Mouse (Mus musculus) intestine, embryonic 15.5 days (tissue): ENCODE results near the gene Elob. TPM values are rescaled to one million over a fixed set of nuclear protein-coding genes. Genes with fewer than 3 reads are reported as not detected.

Experiments
- polyA plus RNA-seq: library from polyadenylated mRNA; unstranded; fragments of >200 nt; fragmentation: Nextera tagmentation; extraction: Ambion mirVana; gene quantifications from 2 replicates; pipeline ENCODE4 v1.2.1, GENCODE M21; 2015

Elob gene
- polyA plus RNA-seq, 1 experiment from 2014 or later, result 939 TPM

Other genes with a start within 250 kb of the Elob start
- gene Zfp13, start 229.6 kb downstream of the Elob start, polyA plus RNA-seq, result 10.4 and 10.5 TPM in 2 replicates
- gene Zscan10, start 228.3 kb downstream of the Elob start, polyA plus RNA-seq, result 0.14 TPM in 1 of 2 replicates, not detected in the other
- 0.69 and 0.79 TPM in 2 replicates for gene Mmp25, start 183.9 kb downstream of the Elob start, polyA plus RNA-seq
- gene Bicdl2, start 168.6 kb downstream of the Elob start, polyA plus RNA-seq, result 4.2 TPM in 2 replicates
- 68.9 and 69.9 TPM in 2 replicates for gene Hcfc1r1, start 155.5 kb downstream of the Elob start, polyA plus RNA-seq
- gene Thoc6, start 155.3 kb downstream of the Elob start, polyA plus RNA-seq, result 43.0 and 43.2 TPM in 2 replicates
- gene Tnfrsf12a, start 151.7 kb downstream of the Elob start, polyA plus RNA-seq, result 24.2 and 24.8 TPM in 2 replicates
- 42.8 and 46.2 TPM in 2 replicates for gene Cldn6, start 149.9 kb downstream of the Elob start, polyA plus RNA-seq
- gene Cldn9, start 145.1 kb downstream of the Elob start, polyA plus RNA-seq, result 1.3 and 2.0 TPM in 2 replicates
- 0.14 TPM in 1 of 2 replicates, not detected in the other for gene 1520401A03Rik, start 106.4 kb downstream of the Elob start, polyA plus RNA-seq
- gene Pkmyt1, start 102.8 kb downstream of the Elob start, polyA plus RNA-seq, result 42.3 and 46.0 TPM in 2 replicates
- gene Paqr4, start 88.3 kb downstream of the Elob start, polyA plus RNA-seq, result 21.8 and 22.7 TPM in 2 replicates
- 0.33 and 0.49 TPM in 2 replicates for gene Kremen2, start 83.3 kb downstream of the Elob start, polyA plus RNA-seq
- gene Flywch1, start 57.5 kb downstream of the Elob start, polyA plus RNA-seq, result 48.3 and 49.4 TPM in 2 replicates
- 14.7 TPM in 2 replicates for gene Flywch2, start 43.1 kb downstream of the Elob start, polyA plus RNA-seq
- gene Srrm2, start 38.6 kb downstream of the Elob start, polyA plus RNA-seq, result 408 and 435 TPM in 2 replicates
- 0.14 and 0.20 TPM in 2 replicates for gene Prss33, start 6.9 kb upstream of the Elob start, polyA plus RNA-seq
- 5.1 and 9.9 TPM in 2 replicates for gene Prss32, start 14.7 kb upstream of the Elob start, polyA plus RNA-seq
- gene Prss41, start 15.0 kb upstream of the Elob start, polyA plus RNA-seq, result 2.1 and 3.3 TPM in 2 replicates
- not detected in 2 replicates for gene Prss21, start 38.9 kb upstream of the Elob start, polyA plus RNA-seq
- not detected in 2 replicates for gene Dcpp1, start 51.7 kb upstream of the Elob start, polyA plus RNA-seq
- not detected in 2 replicates for gene Dcpp2, start 51.7 kb upstream of the Elob start, polyA plus RNA-seq
- not detected in 2 replicates for gene Dcpp3, start 88.3 kb upstream of the Elob start, polyA plus RNA-seq
- gene Sbp, start 112.5 kb upstream of the Elob start, polyA plus RNA-seq, result not detected in 2 replicates
- gene Sbpl, start 126.1 kb upstream of the Elob start, polyA plus RNA-seq, result not detected in 2 replicates
- gene Prss30, start 151.4 kb upstream of the Elob start, polyA plus RNA-seq, result 1.4 and 2.2 TPM in 2 replicates
- not detected in 2 replicates for gene Prss22, start 169.0 kb upstream of the Elob start, polyA plus RNA-seq
- gene Prss27, start 209.0 kb upstream of the Elob start, polyA plus RNA-seq, result 0.11 and 0.18 TPM in 2 replicates
- 64.5 and 66.6 TPM in 2 replicates for gene Kctd5, start 244.3 kb upstream of the Elob start, polyA plus RNA-seq